Mouse (Mus musculus): Measurements from ENCODE around the gene Unc93b1.

Gene Unc93b1

DNA sequence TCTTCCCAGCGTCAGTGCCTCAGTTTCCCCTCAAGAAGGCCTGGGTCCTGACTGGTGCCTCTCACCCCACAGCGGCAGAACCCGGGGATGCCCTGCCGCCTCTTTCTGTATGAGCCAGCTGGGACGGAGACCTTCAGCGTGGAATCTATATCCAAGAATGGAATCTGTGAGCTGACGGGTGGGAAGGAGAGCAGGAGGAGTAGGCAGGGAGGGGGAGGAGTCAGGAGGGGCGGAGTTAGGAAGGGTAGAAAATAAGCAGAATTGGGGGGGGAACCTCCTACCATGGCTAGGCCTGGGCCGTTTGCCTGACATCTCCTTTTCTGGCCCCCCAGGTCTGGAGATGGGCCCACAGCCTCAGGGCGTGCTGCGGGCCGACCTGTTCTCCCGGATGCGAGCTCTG, 53.1 kb downstream of the Unc93b1 start:
- no peak for DNase-seq

DNA sequence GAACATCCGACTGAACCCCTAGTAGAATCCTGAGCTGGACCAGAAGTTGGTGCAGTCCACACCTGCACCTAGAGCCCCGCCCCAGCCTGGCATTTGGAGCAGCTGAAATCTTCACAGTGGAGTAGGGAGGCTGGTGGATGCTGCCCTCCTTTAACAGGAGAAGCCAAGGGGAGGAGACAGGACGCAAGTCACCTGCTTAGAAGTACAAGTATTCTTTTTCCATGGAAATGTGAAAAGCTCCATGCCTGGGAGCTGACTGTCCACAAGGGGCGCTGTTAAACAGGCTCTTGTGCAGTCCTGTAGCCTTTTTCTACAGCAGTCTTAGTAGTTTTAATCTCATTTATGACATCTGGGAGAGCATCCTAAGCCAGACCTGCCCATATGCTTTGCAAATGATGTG, 53.8 kb downstream of the Unc93b1 start:
- DNase-seq = no peak

DNA sequence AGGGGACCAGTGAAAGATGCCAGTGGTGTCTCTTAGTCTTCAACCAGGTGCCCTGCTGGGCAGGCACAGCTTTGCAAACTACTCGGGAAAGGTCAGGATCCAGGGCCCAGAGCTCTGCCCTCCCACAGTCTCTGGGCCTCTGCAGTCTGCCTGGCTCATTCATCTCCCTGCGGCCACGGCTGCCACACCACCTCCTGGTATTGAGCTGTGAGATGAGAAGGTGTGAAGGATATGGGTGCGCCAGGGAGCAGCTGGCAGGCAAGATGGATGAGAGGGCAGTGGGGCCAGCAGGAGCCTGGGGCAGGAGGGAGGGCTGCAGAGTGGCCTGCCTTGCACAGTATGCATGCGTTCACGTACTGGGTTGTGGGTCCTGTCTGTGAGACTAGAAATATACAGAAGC, 55.8 kb downstream of the Unc93b1 start:
- peak; percentile 27 for DNase-seq

DNA sequence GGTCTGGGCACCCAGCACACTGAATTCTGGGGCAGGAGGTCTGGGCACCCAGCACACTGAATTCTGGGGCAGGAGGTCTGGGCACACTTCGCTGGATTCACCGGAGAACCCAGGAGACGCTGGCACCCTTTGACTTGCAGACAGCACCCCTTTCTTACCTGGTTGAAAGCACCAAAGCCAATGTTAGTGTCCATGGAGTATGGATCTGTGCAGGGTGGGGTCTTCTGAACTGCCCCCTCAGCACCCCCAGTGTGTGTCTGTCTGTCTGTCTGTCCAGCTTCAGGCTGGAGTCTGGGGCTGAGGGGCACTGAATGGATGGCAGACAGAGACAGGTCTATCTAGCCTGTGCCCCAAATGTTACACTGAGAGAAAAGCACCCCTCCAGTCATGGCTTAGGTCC, 56.6 kb downstream of the Unc93b1 start:
- DNase-seq = no peak

DNA sequence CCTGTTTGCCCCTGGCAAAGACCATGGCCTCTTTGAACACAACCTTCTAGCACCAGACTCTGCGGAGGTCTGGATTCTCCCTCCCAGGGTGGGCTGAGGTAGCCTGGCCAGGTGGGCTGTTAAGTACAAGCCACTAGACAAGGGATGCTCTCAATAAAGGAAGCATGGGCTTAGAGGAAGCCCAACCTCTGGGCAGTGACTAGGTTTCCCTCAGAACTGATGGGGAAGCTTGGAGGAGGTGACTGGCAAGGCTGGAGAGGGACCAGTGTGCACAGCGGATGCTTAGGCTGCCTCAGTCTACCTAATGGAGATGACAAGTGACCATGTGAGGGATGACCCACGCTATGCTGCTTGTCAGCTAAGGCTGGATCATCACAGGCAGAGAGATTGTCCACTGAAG, 57.0 kb downstream of the Unc93b1 start:
- DNase-seq = no peak

DNA sequence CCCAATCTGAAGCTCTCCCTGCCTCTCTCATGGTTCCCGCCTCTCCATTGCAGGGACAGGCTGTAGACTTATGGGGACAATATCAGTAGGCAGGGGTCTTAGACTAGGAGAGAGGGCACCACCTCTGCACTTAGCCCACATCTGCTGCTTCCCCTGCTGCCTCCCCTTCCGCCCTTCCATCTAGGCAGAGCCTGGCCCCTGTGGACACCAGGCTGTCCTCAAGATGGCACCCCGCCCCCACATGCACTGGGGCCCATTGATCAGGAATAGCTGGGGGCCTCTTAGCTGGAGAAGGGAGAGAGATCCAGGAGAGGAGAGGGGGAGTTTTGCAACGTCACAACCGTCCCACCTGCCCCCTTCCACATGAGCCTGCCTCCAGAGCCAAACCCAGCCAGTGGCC, 57.4 kb downstream of the Unc93b1 start, which contains the start of gene Tbx10:
Gene Tbx10, plus strand, starts transcription at position 337 of the 400 bp plus-strand sequence.
- no peak for DNase-seq

DNA sequence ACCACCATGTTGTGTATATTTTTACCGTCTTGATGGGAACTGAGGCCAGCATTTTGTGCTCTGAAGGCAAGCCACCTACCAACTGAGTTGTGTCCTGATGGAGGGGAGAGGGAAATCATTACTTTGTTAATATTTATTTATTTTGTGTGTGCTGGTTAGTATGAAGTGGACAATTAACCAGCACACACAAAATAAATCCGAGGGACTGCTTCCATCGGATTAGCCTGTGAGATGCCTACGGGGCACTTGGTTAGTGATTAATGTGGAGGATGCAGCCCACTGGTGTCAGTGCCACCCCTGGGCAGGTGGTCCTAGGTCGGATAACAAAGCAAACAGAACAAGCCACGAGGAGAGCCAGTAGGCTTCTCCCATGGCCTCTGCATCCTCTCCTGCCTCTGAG, 59.9 kb downstream of the Unc93b1 start:
- no peak for DNase-seq

DNA sequence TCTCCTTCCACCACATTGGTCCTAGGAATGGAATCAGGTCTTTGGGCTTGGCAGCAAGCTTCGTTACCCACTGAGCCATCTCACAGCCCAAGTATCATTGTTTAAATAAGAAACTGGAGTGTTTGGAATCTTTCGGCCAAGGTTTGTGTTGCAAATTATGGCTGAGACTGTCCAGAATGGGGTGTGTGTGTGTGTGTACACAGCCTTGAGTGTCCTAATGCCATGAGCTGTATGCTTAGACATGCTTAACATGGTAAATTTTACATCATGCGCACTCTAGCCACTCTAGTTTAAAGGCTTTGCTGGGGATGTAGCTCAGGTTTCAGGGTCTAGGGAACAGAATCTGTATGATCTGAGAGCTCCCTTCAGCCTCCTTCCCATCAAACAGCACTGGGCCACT, 60.5 kb downstream of the Unc93b1 start:
- DNase-seq = no peak

DNA sequence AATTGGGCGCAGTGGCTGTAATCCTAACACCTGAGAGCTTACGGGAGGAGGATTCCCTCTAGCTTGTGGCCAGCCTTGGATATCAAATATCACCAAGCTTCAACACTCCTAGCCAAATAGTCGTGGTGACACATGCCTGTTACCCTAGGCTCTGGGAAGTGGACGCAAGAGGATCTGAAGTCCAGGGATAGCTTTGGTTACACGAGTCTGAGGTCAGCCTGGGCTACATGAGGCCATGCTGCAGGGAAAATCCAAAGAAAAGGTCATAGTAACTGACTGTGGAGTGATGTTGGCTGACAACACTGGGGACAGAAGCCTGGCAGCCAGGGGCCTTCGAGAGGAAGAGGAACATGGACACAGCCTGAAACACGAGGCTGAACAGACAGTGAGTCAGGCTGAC, 61.1 kb downstream of the Unc93b1 start:
- DNase-seq = no peak

DNA sequence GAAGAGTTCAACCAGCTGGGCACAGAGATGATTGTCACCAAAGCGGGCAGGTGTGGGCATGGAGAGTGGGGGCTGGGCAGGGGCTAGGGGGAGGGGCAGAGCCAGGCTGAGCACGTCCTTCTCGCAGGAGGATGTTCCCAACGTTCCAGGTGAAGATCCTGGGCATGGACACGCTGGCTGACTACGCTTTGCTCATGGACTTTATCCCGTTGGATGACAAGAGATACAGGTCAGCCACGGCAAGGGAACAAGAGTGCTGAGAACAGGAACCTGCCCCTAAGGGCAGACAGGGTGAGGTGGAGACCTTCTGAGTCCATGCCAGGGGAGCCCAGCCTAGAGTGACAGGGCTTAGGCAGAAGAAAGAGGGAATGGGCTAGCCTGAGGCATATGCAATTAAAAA, 61.8 kb downstream of the Unc93b1 start:
- no peak for DNase-seq

DNA sequence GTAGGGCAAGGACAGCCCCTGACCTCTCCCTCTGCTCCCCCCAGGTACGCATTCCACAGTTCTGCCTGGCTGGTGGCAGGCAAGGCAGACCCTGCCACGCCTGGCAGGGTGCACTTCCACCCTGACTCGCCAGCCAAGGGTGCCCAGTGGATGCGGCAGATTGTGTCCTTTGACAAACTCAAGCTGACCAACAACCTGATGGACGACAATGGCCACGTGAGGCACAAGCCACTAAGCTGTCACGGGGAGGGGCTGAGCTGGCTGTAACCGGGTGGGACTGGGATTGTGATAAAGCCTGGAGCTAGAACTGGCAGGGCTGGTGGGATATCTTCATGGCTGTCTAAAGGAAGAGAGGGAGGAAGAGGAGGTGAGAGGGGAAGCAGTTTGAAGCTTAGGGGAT, 62.2 kb downstream of the Unc93b1 start:
- peak; percentile 21 for DNase-seq

DNA sequence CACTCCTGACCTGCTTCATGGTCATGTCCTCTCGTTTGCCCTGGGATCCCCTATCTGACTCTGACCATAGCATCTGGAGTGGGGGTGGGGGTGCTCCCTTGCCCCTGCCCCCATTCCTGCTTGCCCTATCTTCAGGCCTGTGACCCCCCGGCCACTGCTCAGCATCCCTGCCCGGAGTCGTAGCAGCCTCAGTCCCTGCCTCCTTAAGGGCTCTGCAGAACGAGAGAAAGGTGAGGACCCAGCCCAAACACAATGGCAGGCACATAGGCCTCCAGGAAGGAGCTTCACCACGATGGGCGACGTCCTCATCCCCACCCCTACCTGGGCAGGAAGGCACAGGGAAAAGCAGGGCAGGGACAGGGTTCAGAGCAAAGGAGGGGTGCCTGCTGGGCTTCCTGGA, 63.3 kb downstream of the Unc93b1 start:
- DNase-seq = no peak
